Mouse (Mus musculus) adrenal gland, adult 2 months (tissue): ENCODE measurements around the gene Prm1. TPM values are rescaled to one million over a fixed set of nuclear protein-coding genes. Genes with fewer than 3 reads are reported as not detected.
A peak's percentile ranks its signal among the peaks of the same experiment; 100 is the strongest.
"Not testable (repeated sequence)": the region's sequence is repeated elsewhere in the genome, so short reads cannot be mapped to it uniquely, and the experiment has no call there.

Experiments
- DNase-seq: peaks from one replicate; pipeline ENCODE4 v3.0.0; 2021
- long read RNA-seq: library from polyadenylated mRNA; stranded (forward); transcript quantifications from one replicate; pipeline ENCODE4 v2.0.0, GENCODE M21; 2021
- polyA plus RNA-seq: library from polyadenylated mRNA; depleted of rRNA; stranded (reverse); fragments of >200 nt; gene quantifications from 2 replicates; pipeline ENCODE4 v1.2.3, GENCODE M21; 2012; rRNA removed
- total RNA-seq, 2 experiments: library from RNA; stranded (reverse); gene quantifications; 2 replicates each; pipeline ENCODE4 v1.2.3; 2021

Prm1 gene
- total RNA-seq (not detected), polyA plus RNA-seq (not detected in 2 replicates)
- long read RNA-seq = 0 reads

DNA sequence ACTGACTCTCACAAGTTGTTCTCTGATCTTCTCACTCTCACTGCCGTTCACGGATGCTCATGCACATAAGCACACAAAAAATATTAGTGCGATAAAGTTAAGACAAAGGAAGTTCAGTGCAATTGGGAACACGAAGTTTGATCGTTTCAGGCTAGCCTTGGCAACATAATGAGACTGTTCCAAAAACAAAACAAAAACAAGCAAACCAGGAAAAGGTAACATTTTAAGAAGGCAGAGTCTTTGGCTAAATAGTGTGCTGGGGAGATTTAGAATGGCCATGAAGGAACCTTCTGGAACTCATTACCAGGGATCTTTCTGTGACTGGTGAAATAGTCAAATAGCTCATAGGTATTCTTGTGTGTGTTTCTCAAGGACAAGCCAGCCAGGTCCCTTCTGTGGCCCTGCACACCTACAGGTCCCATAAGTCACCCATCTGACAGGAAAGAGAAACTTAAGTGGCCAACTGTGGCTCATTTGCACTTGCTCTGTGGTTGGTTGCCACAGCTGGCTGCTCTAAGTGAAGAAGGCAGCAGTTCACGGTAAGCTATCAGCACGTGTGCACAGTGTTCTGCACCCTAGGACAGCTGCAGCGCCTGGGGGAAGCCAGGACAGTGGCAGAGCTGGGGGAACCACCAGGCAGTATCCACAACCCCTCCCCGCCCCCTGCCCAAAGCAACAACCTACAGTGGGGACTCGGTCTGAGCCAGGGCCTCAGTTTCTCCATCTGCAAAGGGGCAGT lies at the start of gene Prm1:
Gene Prm1 (minus strand): TSS at position 51 of the 739 bp plus-strand sequence.
- DNase-seq = no peak

DNA sequence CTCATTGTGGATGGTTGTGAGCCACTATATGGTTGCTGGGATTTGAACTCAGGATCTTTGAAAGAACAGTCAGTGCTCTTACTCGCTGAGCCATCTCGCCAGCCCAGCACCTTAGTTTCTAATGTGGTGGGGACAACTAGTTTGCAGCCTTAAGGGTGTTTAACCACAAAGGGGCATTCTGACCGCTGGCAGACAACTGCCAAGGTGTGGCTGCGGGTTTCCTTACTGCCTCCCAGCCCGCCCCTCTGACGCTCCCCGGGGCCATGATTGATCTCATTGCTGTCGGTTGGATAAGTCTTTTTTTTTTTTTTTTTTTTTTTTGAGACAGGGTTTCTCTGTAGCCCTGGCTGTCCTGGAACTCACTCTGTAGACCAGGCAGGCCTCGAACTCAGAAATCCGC lies 46.6 kb upstream of the Prm1 start:
- not testable (repeated sequence) for DNase-seq

DNA sequence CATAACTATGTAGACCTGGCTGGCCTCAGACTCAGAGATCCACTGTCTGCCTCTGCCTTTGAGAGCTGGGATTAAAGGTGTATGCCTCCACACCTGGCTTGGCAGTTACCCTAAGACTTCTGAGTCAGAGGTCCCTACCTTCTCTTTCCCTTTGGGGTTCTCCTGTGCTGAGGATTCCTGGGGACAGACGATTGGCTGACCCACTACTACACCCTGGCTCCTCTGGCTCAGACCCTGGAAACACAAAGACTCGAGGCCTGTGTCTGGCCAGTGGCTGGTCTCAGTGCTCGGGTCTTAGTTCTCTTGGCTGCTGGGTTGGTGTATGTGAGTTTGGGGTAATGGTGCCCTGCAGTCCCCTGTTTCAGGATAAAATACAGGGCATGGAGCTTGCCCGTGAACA lies 45.3 kb upstream of the Prm1 start:
- no peak for DNase-seq

DNA sequence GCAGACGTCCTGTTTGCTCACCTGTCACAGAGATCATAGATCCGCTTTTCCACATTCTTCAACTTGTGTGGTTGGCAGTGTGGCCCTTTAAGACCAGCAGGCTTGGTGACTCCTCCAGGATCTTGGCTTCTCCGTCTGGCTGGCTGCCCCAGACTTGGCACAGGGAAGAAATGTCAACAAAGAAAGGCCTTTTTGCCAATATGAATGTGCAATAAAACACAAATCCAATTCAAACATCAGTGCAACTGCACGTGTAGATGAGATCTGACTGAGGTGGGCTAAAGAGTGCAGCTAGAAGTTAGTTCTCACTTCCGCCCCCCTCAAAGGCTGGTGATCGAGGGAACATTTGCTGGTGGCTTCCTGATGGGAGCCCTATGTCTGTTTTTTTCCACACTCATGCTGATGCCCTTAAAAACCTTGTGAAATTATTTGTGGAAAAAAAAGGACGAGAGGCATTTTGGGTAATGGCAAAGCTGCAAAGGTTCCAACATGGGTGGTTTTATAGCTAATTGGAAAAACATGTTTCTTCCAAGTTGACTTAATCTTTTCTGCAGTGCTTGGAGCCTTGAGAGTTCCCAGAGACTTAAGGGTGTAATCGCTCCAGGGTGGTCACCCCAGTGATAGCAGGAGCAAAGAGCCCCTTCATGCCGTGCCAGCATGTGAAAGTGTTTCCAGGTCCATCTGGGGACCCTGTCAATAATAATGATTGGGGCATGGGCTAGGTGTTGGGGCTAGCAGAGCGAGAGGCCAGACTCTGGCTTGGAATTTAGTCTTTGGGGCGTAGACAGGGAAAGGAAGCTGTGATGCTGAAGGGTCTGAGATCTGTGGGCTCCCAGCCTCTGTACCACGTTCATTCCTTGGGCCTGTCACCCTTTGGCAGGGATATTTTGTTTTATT lies 44.6 kb upstream of the Prm1 start:
- peak; percentile 89 for DNase-seq

GRCm38 (mm10) chr16:10846503-10846902 lies 40.9 kb upstream of the Prm1 start:
- DNase-seq = peak; percentile 79

- DNase-seq = peak; percentile 64
Measured at GRCm38 (mm10) chr16:10845952-10846351, 40.3 kb upstream of the Prm1 start.

DNA sequence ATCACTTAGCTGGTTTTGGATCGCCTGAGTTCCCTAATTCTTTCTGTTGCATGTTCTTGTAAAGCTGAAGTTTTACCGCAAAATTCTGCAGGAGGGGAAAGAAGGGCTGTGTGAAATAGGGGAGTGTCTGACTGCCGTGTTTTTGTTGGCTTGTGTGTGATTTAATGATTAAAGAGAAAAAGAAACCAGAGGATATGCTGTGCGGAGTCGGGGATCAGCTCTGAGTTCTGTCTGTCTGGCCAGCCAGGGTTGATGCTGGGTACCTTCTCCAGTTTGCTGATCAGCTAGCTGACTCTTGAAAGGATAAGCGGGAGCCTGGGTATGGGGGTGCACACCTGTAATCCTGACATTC lies 38.7 kb upstream of the Prm1 start:
- no peak for DNase-seq

- peak; percentile 67 for DNase-seq
Measured at GRCm38 (mm10) chr16:10843486-10844318, 38.1 kb upstream of the Prm1 start.

- peak; percentile 69 for DNase-seq
Measured at GRCm38 (mm10) chr16:10842282-10842855, 36.7 kb upstream of the Prm1 start.

GRCm38 (mm10) chr16:10840018-10840417 lies 34.4 kb upstream of the Prm1 start:
- DNase-seq = no peak

GRCm38 (mm10) chr16:10838487-10839245 lies 33.0 kb upstream of the Prm1 start:
- DNase-seq = no peak

GRCm38 (mm10) chr16:10837903-10838302 lies 32.3 kb upstream of the Prm1 start:
- DNase-seq = no peak

DNA sequence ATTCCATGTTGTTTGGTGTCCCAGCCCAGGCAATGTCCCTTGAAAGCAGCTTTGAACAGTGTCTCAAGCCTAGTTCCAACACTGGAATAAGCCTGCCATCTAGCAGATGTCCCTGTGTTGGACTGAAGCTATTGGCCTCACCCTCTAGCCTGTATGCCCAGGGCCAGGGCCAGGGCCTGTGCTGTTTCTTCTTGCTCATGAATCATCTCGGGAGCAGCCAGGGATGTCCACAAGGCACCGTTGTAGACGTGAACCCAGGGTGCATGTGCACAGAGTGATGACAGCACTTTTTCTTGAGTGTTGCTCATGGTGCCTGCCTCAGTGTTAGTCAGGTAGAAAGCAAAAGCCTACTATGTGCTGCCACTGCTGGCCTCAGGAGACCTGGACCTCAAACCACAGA lies 31.6 kb upstream of the Prm1 start:
- DNase-seq = peak; percentile 29

GRCm38 (mm10) chr16:10836388-10836787 lies 30.7 kb upstream of the Prm1 start:
- DNase-seq = no peak

DNA sequence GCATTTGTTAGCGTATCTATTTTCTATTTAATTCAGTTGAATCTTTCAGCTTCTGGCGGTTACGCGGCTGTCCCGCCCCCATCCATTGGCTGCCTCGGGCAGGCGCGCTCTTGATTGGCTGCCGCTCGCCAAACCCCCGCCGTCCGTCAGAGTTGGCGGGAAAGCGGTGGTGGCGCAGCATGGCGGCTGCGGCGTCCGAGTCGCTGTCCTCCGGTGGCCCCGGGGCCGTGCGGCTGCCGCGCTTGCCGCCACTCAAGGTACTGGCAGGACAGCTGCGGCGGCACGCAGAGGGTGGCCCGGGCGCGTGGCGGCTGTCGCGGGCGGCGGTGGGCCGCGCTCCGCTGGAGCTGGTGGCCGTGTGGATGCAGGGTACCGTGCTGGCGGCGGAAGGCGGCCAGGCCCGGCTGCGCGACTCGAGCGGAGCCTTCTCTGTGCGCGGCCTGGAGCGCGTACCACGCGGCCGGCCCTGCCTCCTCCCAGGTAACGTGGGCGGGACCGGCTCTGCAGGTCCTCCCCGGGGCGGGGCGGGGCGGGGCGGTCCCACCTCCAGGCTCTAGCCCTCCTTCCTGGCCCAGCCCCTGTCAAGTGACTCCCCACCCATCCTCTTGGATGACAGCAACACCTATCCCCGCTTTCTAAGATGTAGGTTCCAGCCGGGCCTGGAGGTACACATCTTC lies 29.4 kb upstream of the Prm1 start, which contains the start of gene Rmi2:
Gene Rmi2 (plus strand): TSS at position 149 of the 677 bp plus-strand sequence.
- DNase-seq = peak; percentile 93

GRCm38 (mm10) chr16:10834542-10834910 lies 28.9 kb upstream of the Prm1 start:
- DNase-seq = no peak

DNA sequence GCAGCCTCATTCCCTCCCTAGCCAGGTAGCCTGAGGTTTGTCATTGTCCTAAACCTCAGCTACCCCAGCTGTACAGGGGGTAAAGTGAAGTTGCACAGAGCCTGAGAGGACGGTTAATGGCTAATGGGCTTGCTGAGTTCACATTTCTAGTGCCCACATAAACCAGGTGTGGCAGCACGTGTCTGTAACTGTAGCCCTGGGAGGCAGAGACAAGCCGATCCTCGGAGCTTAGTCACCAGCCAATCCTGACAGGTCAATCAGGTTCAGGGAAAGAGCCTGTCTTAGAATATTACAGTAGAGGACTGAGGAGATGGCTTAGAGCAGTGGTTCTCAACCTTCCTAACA lies 22.8 kb upstream of the Prm1 start:
- DNase-seq = no peak

DNA sequence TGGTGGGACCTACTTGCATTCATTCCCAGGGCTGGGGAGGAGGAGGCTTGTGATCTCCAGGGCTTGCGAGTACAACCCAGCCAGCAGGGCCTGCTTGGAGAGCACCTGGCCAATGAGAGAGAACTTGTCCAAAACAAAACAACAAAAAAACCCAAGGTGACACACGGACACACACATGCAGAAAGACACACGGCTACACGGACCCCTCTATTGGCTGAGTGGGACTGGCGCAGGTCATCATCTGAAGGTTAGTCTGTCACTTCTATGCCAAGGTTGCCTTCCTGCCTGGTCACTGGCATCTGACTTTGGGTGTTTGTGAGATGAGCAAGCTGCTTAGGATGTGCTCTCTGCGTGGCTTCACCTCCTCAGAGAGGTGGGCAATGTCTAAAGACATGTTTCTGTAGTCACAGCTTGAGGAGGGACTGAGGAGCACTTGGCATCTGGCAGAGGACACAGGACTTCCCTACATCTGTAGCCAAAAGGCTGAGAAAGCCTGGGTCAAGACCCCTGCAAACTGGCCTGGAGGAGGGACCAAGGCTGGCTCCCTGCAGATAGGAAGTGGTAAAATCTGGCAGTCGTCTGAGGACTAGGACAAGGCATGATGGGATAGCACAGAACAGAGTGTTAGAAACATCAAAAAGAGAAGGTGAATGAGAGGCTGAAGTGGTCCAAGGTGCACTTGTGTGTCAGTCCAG lies 22.3 kb upstream of the Prm1 start:
- no peak for DNase-seq

GRCm38 (mm10) chr16:10827269-10827668 lies 21.6 kb upstream of the Prm1 start:
- no peak for DNase-seq

- DNase-seq = no peak
Measured at GRCm38 (mm10) chr16:10825840-10826239, 20.2 kb upstream of the Prm1 start.
